Mouse (Mus musculus) spleen, adult 2 months (tissue): ENCODE data around the gene Rassf7. TPM values are rescaled to one million over a fixed set of nuclear protein-coding genes. Genes with fewer than 3 reads are reported as not detected.
A peak's percentile ranks its signal among the peaks of the same experiment; 100 is the strongest.

ENCODE experiments used
- DNase-seq, 2 experiments: peaks; one replicate each; pipeline versions ENCODE4 v3.0.0 to v3.0.0-alpha.2; 2012 to 2021; ENCODE audit warnings: low spot score in 2 of 2, low read depth in 1 of 2
- H3K27ac ChIP-seq: fragments of 200-500 bp; 2 replicates; pipeline ENCODE4 v1.5.1; 2012; ENCODE audit warnings: low read length, inconsistent platforms; ENCODE audit not compliant: insufficient read depth
- H3K27me3 ChIP-seq: fragments of 200-500 bp; 2 replicates; pipeline ENCODE4 v1.6.1; 2012; ENCODE audit warnings: mild to moderate bottlenecking, moderate library complexity, low read length, inconsistent platforms; ENCODE audit not compliant: control insufficient read depth, insufficient read depth
- H3K36me3 ChIP-seq: fragments of 200-500 bp; 2 replicates; pipeline ENCODE4 v1.6.1; 2012; ENCODE audit warnings: mild to moderate bottlenecking, low read length, inconsistent platforms; ENCODE audit not compliant: control insufficient read depth, insufficient read depth
- H3K4me1 ChIP-seq: fragments of 200-500 bp; 2 replicates; pipeline ENCODE4 v1.6.1; 2011; ENCODE audit warnings: inconsistent platforms; ENCODE audit not compliant: control insufficient read depth, insufficient read depth, insufficient read length
- H3K4me3 ChIP-seq: fragments of 200-500 bp; 2 replicates; pipeline ENCODE4 v1.5.1; 2011; ENCODE audit warnings: mild to moderate bottlenecking, inconsistent platforms; ENCODE audit not compliant: insufficient read depth, insufficient read length; ENCODE audit errors: extremely low read depth
- CTCF ChIP-seq: fragments of 200-500 bp; IDR thresholded peaks from 2 replicates; pipeline ENCODE4 v1.5.1; 2011; ENCODE audit warnings: mild to moderate bottlenecking, inconsistent platforms; ENCODE audit not compliant: insufficient read depth, insufficient read length, insufficient replicate concordance; ENCODE audit errors: extremely low read depth
- POLR2A ChIP-seq: fragments of 200-500 bp; IDR thresholded peaks from 2 replicates; pipeline ENCODE4 v1.6.1; 2011; ENCODE audit warnings: low read depth, low read length, inconsistent platforms
- WGBS: fragments of 180-500 bp; shearing (Covaris S2); methylation state at CpG from one replicate; pipeline ENCODE4 v1.1.7; 2018; 5-methylcytosine and 5-hydroxymethylcytosine counted together
- polyA plus RNA-seq: library from polyadenylated mRNA; depleted of rRNA; stranded (reverse); fragments of >200 nt; gene quantifications from 2 replicates; pipeline ENCODE4 v1.2.3, GENCODE M21; 2012; rRNA removed

Gene Rassf7
- 13.0 and 18.4 TPM in 2 replicates for polyA plus RNA-seq

DNA sequence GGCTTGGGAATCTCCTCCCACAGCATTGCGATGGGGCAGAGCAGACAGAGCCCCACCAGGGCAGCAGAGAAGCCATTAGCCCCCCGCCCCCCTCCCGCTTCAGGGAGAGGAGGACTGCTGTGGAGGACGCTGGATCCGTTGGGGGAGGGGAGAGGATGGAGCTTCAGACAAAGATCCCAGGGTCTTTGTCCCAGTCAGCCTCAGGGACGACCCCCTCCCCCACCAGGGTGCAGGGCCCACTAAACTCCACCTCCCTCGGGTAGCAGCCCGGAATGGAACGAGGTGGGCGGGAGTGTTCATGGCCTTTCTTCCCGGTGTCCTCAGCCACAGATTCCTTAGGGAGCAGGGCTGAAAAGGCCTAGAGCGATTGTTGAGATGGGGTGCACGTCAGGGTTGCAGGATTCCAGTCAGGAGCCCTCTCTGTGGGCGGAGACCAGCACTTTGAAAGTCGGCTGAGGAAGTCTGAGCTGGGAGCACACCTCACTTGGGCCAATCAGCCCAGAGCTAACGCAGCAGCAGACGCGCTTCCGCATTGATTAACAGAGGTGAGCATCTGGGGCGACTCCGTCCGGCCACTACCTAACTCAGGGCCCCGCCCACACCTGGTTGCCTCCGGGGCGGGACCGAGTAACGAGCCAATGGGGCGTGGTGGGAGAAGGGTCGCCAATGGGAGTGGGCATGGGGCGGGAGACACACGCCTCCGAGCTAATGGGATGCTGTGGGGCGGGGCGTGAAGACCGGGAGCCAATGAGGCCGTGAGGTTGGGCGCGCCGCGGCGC lies at the start of gene Rassf7:
TSS of gene Rassf7 (plus strand) at position 760 of the 779 bp plus-strand sequence.
- H3K27ac ChIP-seq, result peak within 1 kb of the TSS; percentile 78
- no peak for TF ChIP-seq CTCF
- TF ChIP-seq POLR2A, result peak; percentile 54; the same call in 1 of the 2 replicates
- no peaks in the 10 kb centered on the region; the same call in 1 of the 2 replicates for H3K27me3 ChIP-seq
- 7% methylated on average over 41 of the region's 41 CpGs for WGBS
- peak; percentile 93 to 98 for DNase-seq
- H3K4me3 ChIP-seq, result peak within 1 kb of the TSS; percentile 72
- no peaks in the 10 kb centered on the region for H3K36me3 ChIP-seq
- peaks cover 12% of the 10 kb centered on the region for H3K4me1 ChIP-seq

- Histone ChIP-seq H3K27ac (peak overlapping the region; percentile 53), H3K36me3 (peaks cover 19% of the 10 kb centered on the region), H3K27me3 (no peaks in the 10 kb centered on the region), H3K4me3 (peak overlapping the region; percentile 60), H3K4me1 (peaks cover 6% of the 10 kb centered on the region; the same call in 1 of the 2 replicates)
- 10% methylated on average over 7 of the region's 7 CpGs for WGBS
- no peak for DNase-seq
- TF ChIP-seq POLR2A, result no peak
- no peak for TF ChIP-seq CTCF
These were observed 47.7 kb upstream of the Rassf7 start for GRCm38 (mm10) chr7:141167901-141168517.

DNA sequence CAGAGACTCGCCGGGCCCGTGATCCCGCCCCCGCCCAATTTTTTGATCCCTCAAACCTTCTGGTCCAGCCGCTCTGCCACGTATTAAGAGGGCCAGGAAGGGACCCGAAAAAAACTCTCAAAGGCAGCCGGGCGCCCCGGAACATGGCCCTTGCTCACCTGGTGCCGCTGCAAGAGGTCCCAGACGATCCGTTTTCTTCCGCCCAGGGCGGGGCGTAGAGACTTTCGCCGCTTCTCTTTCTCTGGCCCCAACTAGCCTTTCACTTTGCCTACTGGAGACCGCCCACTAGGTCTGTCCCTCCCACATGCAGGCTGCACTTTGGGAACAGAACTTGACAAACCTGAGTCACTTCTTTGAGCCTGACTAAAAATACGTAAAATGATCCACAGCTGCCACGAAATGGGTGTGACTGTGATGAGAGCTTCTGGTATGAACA lies 47.1 kb upstream of the Rassf7 start:
- Histone ChIP-seq H3K27ac (peak overlapping the region; percentile 53), H3K4me1 (peaks cover 11% of the 10 kb centered on the region; the same call in 1 of the 2 replicates), H3K4me3 (peak overlapping the region; percentile 60), H3K36me3 (peaks cover 15% of the 10 kb centered on the region), H3K27me3 (no peaks in the 10 kb centered on the region)
- peak; percentile 39 to 78 for DNase-seq
- 1% methylated on average over 22 of the region's 22 CpGs for WGBS
- TF ChIP-seq POLR2A, result no peak
- TF ChIP-seq CTCF, result no peak

DNA sequence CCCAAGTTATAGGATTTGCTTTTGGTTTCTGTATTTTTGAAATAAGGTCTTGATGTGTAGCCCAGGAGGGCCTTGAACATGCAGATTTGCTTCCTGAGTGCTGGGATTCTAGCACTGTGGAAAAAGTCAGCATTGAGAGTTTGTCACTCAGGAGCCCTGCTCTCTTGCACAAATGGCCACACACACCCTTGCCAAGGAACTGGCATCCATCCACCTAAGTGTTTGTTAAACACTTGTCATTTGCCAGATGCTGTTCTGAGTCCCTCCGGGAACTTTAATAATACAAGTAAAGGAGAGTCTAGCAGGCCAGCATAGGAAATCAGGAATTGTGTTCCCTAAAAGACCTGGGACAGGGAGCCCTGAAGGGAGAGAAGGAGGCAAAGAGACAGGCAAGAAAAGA lies 46.4 kb upstream of the Rassf7 start:
- no peak overlapping the region for H3K4me3 ChIP-seq
- WGBS, result 94% methylated on average over 1 of the region's 1 CpGs
- H3K36me3 ChIP-seq, result peaks cover 7% of the 10 kb centered on the region
- H3K27ac ChIP-seq, result no peak overlapping the region
- DNase-seq, result no peak
- H3K27me3 ChIP-seq, result no peaks in the 10 kb centered on the region
- TF ChIP-seq POLR2A (no peak), CTCF (no peak)
- H3K4me1 ChIP-seq, result peaks cover 11% of the 10 kb centered on the region; the same call in 1 of the 2 replicates

DNA sequence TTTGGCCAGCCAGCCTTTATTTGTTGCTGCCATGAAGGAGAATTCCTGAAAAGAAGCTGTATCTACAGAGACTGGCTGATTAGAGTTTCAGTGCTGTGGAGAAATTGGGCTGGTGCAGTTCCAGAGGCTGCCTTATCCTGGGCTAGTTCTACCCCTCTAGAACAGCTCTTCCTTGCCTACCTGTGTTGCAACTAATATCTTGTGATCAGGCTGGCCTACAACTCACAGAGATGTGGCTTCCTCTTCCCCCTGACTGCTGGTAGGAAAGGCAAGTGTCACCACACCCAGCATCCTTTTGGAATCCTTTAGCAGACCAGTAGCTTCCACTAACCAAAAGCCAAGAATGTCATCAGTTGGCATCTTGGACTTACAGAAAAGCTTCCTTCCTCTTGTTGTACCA lies 45.8 kb upstream of the Rassf7 start:
- no peak for DNase-seq
- no peak overlapping the region for H3K4me3 ChIP-seq
- TF ChIP-seq POLR2A (no peak), CTCF (no peak)
- H3K4me1 ChIP-seq, result peaks cover 11% of the 10 kb centered on the region; the same call in 1 of the 2 replicates
- H3K27me3 ChIP-seq, result no peaks in the 10 kb centered on the region
- H3K36me3 ChIP-seq, result peaks cover 5% of the 10 kb centered on the region
- H3K27ac ChIP-seq, result no peak overlapping the region

- TF ChIP-seq POLR2A (peak; percentile 63), CTCF (no peak)
- Histone ChIP-seq H3K27ac (peak within 1 kb of the TSS; percentile 90), H3K36me3 (no peaks in the 10 kb centered on the region), H3K4me3 (peak within 1 kb of the TSS; percentile 65), H3K27me3 (no peaks in the 10 kb centered on the region), H3K4me1 (peaks cover 11% of the 10 kb centered on the region; the same call in 1 of the 2 replicates)
- DNase-seq, result peak; percentile 76 to 84
- WGBS, result 2% methylated on average over 55 of the region's 55 CpGs
These were observed 43.3 kb upstream of the Rassf7 start, which contains the start of gene Rnh1 for GRCm38 (mm10) chr7:141172116-141173006. Gene Rnh1 (minus strand): TSS chr7:141172857.
